Mouse (Mus musculus) lung, adult 2 months (tissue): ENCODE data around the gene Dpp6. TPM values are rescaled to one million over a fixed set of nuclear protein-coding genes. Genes with fewer than 3 reads are reported as not detected.
A peak's percentile ranks its signal among the peaks of the same experiment; 100 is the strongest.

Experiments used
- DNase-seq: peaks from one replicate; pipeline ENCODE4 v3.0.0; 2022
- H3K4me1 ChIP-seq: fragments of 200-500 bp; 2 replicates; pipeline ENCODE4 v1.6.1; 2011; ENCODE audit warnings: low read length; ENCODE audit not compliant: control insufficient read depth, insufficient read depth
- H3K4me3 ChIP-seq: fragments of 200-500 bp; replicated peaks from 2 replicates; pipeline ENCODE3; 2011; ENCODE audit warnings: low read depth, mild to moderate bottlenecking, control low read depth, low read length; ENCODE audit errors: extremely low read depth
- CTCF ChIP-seq: fragments of 200-500 bp; IDR thresholded peaks from 2 replicates; pipeline ENCODE4 v1.5.1; 2011; ENCODE audit warnings: mild to moderate bottlenecking, low read length, control low read depth; ENCODE audit not compliant: insufficient read depth
- POLR2A ChIP-seq: fragments of 200-500 bp; IDR thresholded peaks from 2 replicates; pipeline ENCODE4 v1.6.1; 2011; ENCODE audit warnings: low read depth, mild to moderate bottlenecking, control low read depth, low read length, borderline replicate concordance; ENCODE audit errors: extremely low read depth
- WGBS: fragments of 180-500 bp; shearing (Covaris S2); methylation state at CpG from one replicate; pipeline ENCODE4 v1.1.7; 2018; 5-methylcytosine and 5-hydroxymethylcytosine counted together
- polyA plus RNA-seq: library from polyadenylated mRNA; depleted of rRNA; stranded (reverse); fragments of >200 nt; gene quantifications from 2 replicates; pipeline ENCODE4 v1.2.3, GENCODE M21; 2012

Gene Dpp6
- polyA plus RNA-seq, 1 experiment = 0.40 TPM

DNA sequence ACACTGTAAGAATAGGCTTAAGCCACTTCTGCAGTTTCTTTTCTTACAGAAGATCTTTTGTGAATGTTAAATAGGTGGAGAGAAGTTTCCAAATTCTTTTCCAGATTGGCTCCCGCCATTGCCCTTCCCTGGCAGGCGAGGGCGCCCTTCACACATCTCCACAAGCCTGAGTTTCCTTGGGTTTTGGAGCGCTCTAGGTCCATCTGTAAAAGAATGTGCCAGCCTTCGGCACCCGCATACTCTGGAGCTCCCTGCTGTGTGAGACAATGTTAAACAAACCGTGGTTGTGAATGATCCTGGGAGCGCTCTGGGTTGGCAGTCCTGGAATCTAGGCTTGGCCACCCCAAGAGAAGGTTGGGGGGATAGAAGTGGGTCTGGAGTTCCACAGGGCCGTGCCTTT is 86.8 kb downstream of the Dpp6 start:
- TF ChIP-seq CTCF (no peak), POLR2A (no peak)
- no peak for DNase-seq
- no peaks in the 10 kb centered on the region for H3K4me1 ChIP-seq
- 7% methylated on average over 9 of the region's 9 CpGs for WGBS
- H3K4me3 ChIP-seq = no peak overlapping the region

DNA sequence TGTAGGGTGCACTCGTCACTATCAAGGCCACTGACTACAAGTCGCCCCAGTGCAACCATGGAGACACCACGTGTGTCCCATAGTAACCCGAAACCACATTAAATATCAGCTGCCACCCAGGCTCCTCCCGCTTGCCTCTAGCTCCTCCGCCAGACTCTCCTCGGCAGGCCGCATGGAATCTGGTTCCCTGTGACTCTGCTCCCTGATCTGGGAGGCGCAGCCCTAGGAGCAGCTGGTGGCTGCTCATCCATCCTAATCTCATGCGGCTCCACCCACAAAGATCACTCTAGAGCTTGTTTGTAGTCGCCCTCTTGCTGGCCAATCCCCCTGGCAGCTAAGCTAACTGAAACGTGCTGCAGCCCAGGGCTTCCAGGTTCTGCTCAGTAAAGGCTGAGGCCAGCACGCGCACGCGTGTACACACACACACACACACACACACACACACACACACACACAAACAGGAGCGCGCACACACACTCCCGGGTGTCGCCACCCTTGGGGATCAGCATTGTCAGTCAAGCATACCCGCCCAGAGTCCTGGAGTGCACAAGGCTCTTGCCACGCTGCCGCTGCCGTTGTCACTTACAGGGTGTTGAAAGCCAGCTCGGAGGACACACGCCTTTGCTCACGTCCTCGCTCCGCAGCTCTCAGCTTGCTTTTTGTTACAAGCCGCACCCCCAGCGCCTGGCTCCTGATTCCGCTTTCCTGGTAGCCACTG is 87.5 kb downstream of the Dpp6 start:
- H3K4me1 ChIP-seq = no peaks in the 10 kb centered on the region
- 2% methylated on average over 32 of the region's 32 CpGs for WGBS
- H3K4me3 ChIP-seq = no peak overlapping the region
- DNase-seq = peak; percentile 3
- TF ChIP-seq POLR2A (no peak), CTCF (no peak)

DNA sequence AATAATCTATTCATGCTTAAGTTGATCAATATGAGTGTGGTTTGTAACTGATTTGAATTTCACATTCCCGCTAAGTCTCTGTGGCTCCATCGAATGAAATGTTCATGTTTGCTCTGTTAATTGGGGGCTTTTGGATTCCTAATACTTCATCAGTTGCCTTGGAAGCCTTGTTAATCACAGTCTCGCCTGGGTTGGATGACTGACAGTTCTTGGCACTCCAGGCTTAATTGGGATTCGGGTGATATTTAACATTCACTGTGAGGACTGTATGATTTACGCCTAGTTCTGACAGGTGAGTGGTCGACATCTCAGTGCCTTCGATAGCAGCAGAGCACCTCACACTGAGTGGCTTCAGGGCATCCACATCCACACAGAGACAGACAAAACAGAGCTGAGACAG is 90.1 kb downstream of the Dpp6 start:
- no peak for DNase-seq

DNA sequence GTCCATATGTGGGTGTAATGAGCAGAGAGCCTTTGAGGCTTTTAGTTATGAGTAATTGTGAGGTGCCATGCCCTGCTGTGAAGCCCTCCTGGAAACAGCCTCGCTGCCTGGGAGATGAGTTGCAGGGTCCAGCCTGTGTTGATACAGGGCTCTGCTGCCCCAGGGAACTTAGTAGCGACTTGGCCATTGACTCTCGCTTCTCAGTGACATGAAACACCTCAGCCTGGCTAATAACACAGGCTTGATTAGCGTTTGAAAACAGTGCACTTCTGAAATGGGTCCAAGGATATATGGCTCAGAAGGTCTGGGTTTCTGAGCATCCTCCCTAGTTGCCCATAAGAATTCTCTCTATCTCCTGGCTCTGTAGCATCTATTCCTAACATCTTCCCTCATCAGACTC is 91.6 kb downstream of the Dpp6 start:
- 47% methylated on average over 4 of the region's 4 CpGs for WGBS
- H3K4me1 ChIP-seq = no peaks in the 10 kb centered on the region
- TF ChIP-seq CTCF (no peak), POLR2A (no peak)
- DNase-seq = no peak
- no peak overlapping the region for H3K4me3 ChIP-seq

More for the DNA sequence above, 90.1 kb downstream of the Dpp6 start:
- TF ChIP-seq CTCF (no peak), POLR2A (no peak)
- H3K4me3 ChIP-seq = no peak overlapping the region
- 77% methylated on average over 7 of the region's 7 CpGs for WGBS
- H3K4me1 ChIP-seq = no peaks in the 10 kb centered on the region

DNA sequence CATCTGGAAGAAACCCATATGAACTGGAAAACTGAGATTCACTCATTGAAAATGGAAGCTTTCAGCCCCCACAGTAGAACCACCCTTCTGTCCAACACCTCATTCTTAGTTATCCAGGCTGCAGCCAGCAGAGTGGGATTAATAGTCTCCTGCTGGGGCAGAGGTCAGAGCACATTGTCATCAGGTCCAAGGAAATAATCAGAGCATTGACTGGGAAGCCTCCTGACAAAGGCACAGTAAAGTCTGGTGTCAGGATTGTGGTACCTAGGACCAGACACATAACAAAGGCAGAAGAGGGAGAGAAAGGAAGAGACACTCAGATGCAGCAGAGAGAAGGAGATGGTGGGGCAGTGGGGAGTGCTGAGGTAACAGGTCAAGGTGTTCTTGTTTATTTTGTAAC is 93.3 kb downstream of the Dpp6 start:
- Histone ChIP-seq H3K4me1 (no peaks in the 10 kb centered on the region), H3K4me3 (no peak overlapping the region)
- TF ChIP-seq CTCF (no peak), POLR2A (no peak)
- no peak for DNase-seq

DNA sequence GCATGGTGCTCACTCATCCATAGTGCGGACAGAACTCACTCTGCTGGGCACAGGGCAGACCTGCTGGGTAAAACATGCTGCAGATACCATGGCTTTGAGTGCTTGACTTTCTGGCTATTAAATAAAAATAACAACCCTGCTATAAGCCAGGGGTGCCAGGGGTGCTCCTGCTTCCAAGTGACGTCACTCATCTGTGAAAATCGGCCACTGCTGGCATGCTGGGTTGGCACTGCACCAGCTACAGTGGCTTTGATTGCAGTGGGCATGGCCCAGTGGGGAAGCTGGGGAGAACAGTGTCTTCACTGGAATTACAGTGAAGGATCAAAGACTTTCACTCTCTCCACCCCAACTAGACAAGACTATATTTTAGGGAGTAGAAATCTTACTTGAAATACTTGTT is 95.0 kb downstream of the Dpp6 start:
- Histone ChIP-seq H3K4me3 (no peak overlapping the region), H3K4me1 (no peaks in the 10 kb centered on the region)
- WGBS = 71% methylated on average over 3 of the region's 3 CpGs
- no peak for TF ChIP-seq CTCF
- no peak for TF ChIP-seq POLR2A
- no peak for DNase-seq

DNA sequence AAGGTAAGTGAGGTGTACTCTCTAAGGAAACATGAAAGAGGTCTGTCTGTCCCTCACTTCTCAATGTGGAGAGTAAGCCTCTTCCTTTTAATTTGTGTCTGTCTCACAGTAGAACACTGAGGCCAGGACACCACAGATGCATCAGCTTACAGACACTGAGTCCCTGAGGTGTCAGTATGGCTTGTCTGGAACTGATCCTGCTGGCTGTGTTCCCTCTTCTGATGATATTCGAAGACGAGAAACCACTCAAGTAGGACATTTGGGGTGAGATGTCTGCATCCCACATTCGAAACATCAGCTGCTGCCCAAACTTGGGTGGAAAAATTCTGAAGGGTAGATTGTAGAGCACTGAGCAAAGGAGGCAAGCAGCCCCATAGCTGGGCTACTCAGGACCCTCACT is 101.8 kb downstream of the Dpp6 start:
- TF ChIP-seq POLR2A (no peak), CTCF (no peak)
- no peak for DNase-seq
- Histone ChIP-seq H3K4me1 (no peaks in the 10 kb centered on the region), H3K4me3 (no peak overlapping the region)
- WGBS = 69% methylated on average over 3 of the region's 3 CpGs

DNA sequence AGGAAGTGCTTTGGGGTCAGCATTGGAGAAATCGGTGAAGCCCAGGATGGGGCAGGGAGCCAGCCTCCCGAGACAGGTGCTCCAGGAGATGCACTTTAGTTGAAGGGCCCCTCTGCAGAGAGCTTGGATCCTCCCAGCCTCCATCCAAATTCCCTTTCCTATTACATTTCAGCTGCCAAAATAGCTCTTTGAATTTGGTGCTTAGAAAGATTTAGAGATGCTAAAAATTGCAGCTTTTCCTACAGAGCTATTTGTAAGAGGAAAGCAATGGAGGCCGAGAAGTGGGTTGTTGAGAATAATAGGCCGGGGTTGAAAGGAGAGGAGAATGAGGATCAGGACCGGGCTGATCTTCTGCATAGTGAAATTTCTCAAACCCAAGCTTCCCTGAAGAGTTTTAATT is 107.5 kb downstream of the Dpp6 start:
- TF ChIP-seq CTCF = no peak
- no peak for TF ChIP-seq POLR2A
- 79% methylated on average over 5 of the region's 5 CpGs for WGBS
- no peak for DNase-seq
- Histone ChIP-seq H3K4me3 (no peak overlapping the region), H3K4me1 (no peaks in the 10 kb centered on the region)

DNA sequence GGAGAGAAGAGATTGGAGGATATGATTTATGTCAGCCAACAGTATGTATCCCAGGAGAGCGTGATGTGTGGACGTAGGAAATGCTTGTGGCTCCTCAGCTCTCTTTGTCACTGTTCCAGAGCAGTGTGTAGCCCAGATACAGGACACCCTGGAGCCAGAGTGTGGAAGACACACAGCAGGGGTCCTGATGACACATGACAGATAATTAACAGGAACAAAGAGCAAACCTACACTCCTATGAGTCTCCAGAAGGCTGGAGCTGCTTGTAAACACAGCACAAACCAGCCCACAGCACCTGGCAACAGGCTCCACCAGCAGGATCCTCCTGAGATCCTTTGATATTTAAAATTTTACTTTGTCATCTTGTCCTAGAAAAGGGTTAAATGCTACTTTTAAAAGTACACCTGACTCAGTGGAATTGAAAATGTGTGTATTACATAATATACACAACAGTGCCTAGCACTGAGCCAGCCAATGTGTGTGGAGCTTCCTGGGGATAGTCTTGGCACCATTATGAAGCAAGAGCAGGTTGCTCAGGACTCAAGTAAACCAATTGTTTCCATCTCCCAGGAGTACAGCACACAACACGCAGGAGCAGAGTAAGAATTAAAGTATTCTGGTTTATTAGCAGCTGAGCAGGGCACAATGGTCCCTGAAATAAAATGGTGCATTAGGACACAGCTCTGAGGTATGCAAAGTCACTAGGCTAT is 115.6 kb downstream of the Dpp6 start:
- H3K4me1 ChIP-seq = no peaks in the 10 kb centered on the region
- WGBS = 49% methylated on average over 3 of the region's 3 CpGs
- DNase-seq = no peak
- TF ChIP-seq CTCF (no peak), POLR2A (no peak)
- no peak overlapping the region for H3K4me3 ChIP-seq

DNA sequence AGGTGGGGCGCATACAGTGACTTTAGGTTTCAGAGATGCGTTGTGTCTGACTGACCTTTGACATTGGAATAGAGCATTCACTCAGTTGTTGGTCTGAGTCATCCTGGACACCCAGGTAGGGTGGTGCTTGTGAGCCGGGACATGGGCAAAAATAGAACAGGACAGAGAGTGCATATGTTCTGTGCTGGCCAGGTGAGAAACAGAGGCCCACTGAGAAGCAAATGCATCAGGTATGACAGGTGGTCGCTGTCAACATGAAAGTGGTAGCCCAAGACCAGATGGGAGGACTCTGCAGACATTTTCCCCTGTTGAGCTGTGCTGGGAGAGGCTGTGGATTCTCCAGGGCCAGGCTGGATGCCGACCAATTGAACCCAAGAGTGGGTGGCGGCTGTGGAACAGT is 117.9 kb downstream of the Dpp6 start:
- Histone ChIP-seq H3K4me1 (no peaks in the 10 kb centered on the region), H3K4me3 (no peak overlapping the region)
- TF ChIP-seq POLR2A (no peak), CTCF (no peak)
- DNase-seq = no peak
- WGBS = 77% methylated on average over 6 of the region's 6 CpGs

DNA sequence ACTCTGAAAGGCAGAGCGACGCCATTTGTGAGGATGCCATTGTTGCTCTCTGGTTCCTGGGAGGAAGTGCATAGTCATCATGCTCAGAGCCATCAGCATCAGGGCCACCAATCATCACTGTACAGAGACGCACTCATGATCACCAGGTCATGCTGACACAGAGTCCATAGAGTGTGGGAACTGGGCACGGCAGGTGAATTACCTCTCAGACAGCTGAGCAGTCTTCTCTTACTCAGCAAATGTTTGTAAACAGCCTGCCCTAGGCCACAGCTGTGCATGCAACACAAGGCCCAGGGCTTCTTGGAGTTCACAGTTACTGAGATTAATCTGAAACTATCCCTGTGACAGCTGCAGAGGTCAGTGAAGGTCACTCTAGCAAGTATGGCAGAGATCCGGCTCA is 124.5 kb downstream of the Dpp6 start:
- TF ChIP-seq POLR2A (no peak), CTCF (no peak)
- no peaks in the 10 kb centered on the region for H3K4me1 ChIP-seq
- DNase-seq = no peak
- 72% methylated on average over 5 of the region's 5 CpGs for WGBS
- H3K4me3 ChIP-seq = no peak overlapping the region
